Mouse (Mus musculus) limb, embryonic 11.5 days (tissue): Measurements from ENCODE around the gene Mtmr11. TPM values are rescaled to one million over a fixed set of nuclear protein-coding genes. Genes with fewer than 3 reads are reported as not detected.
"Not testable (repeated sequence)": the region's sequence is repeated elsewhere in the genome, so short reads cannot be mapped to it uniquely, and the experiment has no call there.

ENCODE experiments used
- ATAC-seq: fragments of 200-750 bp; cut with Nextera tagmentation; 2 replicates; pipeline ENCODE4 v1.8.0; 2017; ENCODE audit warnings: low read depth; ENCODE audit not compliant: insufficient number of reproducible peaks, low FRiP score, low TSS enrichment
- DNase-seq: peaks from one replicate; pipeline ENCODE4 v3.0.0-alpha.2; 2015; ENCODE audit warnings: low spot score
- H3K27ac ChIP-seq: fragments of 300-500 bp; sonication (generic); replicated peaks from 2 replicates; pipeline ENCODE4 v1.5.1; 2014; ENCODE audit warnings: low read depth, mild to moderate bottlenecking, low read length
- H3K27me3 ChIP-seq: fragments of 300-500 bp; sonication (generic); 2 replicates; pipeline ENCODE4 v1.6.1; 2014; ENCODE audit warnings: mild to moderate bottlenecking, low read length, mixed read lengths; ENCODE audit not compliant: control insufficient read depth, insufficient read depth
- H3K36me3 ChIP-seq: fragments of 300-500 bp; sonication (generic); 2 replicates; pipeline ENCODE4 v1.6.1; 2014; ENCODE audit warnings: mild to moderate bottlenecking, low read length, moderate library complexity, mixed read lengths; ENCODE audit not compliant: control insufficient read depth, insufficient read depth
- H3K4me1 ChIP-seq: fragments of 300-500 bp; sonication (generic); 2 replicates; pipeline ENCODE4 v1.6.1; 2014; ENCODE audit warnings: low read length, mixed read lengths; ENCODE audit not compliant: control insufficient read depth, insufficient read depth
- H3K4me2 ChIP-seq: fragments of 300-500 bp; sonication (generic); 2 replicates; pipeline ENCODE4 v1.6.1; 2014; ENCODE audit warnings: low read depth, mild to moderate bottlenecking, moderate library complexity; ENCODE audit not compliant: severe bottlenecking
- H3K4me3 ChIP-seq: fragments of 300-500 bp; sonication (generic); 2 replicates; pipeline ENCODE4 v1.5.1; 2014; ENCODE audit warnings: low read depth, low read length
- H3K9ac ChIP-seq: fragments of 300-500 bp; sonication (generic); 2 replicates; pipeline ENCODE4 v1.6.1; 2014; ENCODE audit warnings: mild to moderate bottlenecking, low read length
- H3K9me3 ChIP-seq: fragments of 300-500 bp; sonication (generic); 2 replicates; pipeline ENCODE4 v1.6.1; 2016; ENCODE audit warnings: low read length; ENCODE audit not compliant: control insufficient read depth
- WGBS: fragments of 180-500 bp; shearing (Covaris S2); extraction: QIAGEN DNeasy Blood & Tissue Kit; methylation state at CpG from one replicate; pipeline ENCODE4 v1.1.7; 2014; 5-methylcytosine and 5-hydroxymethylcytosine counted together
- polyA plus RNA-seq: library from polyadenylated mRNA; unstranded; fragments of >200 nt; fragmentation: Nextera tagmentation; extraction: Ambion mirVana; gene quantifications from 2 replicates; pipeline ENCODE4 v1.2.1, GENCODE M21; 2014

The Mtmr11 gene
- polyA plus RNA-seq, 1 experiment from 2014 or later, result 22.7 TPM

- H3K4me1 ChIP-seq, H3K4me2 ChIP-seq, H3K9me3 ChIP-seq, ATAC-seq, DNase-seq, H3K4me3 ChIP-seq, H3K9ac ChIP-seq, H3K27me3 ChIP-seq, H3K27ac ChIP-seq: not testable (repeated sequence)
- peaks cover 17% of the 10 kb centered on the region for H3K36me3 ChIP-seq
- WGBS, result 83% methylated on average over 4 of the region's 4 CpGs
Measured at GRCm38 (mm10) chr3:96174042-96174441, 12.2 kb downstream of the Mtmr11 start.

- peaks cover 17% of the 10 kb centered on the region for H3K36me3 ChIP-seq
- H3K4me2 ChIP-seq, result no peak overlapping the region
- no peak overlapping the region for H3K27ac ChIP-seq
- DNase-seq (no peak), ATAC-seq (no peak)
- 95% methylated on average over 6 of the region's 6 CpGs for WGBS
- H3K9me3 ChIP-seq, result no peaks in the 10 kb centered on the region
- H3K9ac ChIP-seq, result no peak overlapping the region
- H3K4me3 ChIP-seq, result no peak overlapping the region
- H3K27me3 ChIP-seq, result no peaks in the 10 kb centered on the region
- peaks cover 4% of the 10 kb centered on the region; the same call in 1 of the 2 replicates for H3K4me1 ChIP-seq
Measured at GRCm38 (mm10) chr3:96175251-96175650, 13.4 kb downstream of the Mtmr11 start.

- Histone ChIP-seq H3K4me3 (no peak overlapping the region), H3K4me2 (no peak overlapping the region), H3K27me3 (no peaks in the 10 kb centered on the region), H3K27ac (no peak overlapping the region), H3K4me1 (peaks cover 14% of the 10 kb centered on the region), H3K9ac (no peak overlapping the region), H3K9me3 (no peaks in the 10 kb centered on the region), H3K36me3 (peaks cover 17% of the 10 kb centered on the region)
- whole genome bisulfite sequencing, result 88% methylated on average over 4 of the region's 4 CpGs
- no peak for ATAC-seq
- no peak for DNase-seq
Measured at GRCm38 (mm10) chr3:96178427-96178826, 16.6 kb downstream of the Mtmr11 start.

- ATAC-seq (no peak), DNase-seq (no peak)
- no peak overlapping the region for H3K27ac ChIP-seq
- no peaks in the 10 kb centered on the region for H3K9me3 ChIP-seq
- peaks cover 14% of the 10 kb centered on the region for H3K4me1 ChIP-seq
- H3K27me3 ChIP-seq, result no peaks in the 10 kb centered on the region
- no peak overlapping the region for H3K4me2 ChIP-seq
- H3K9ac ChIP-seq, result no peak overlapping the region
- H3K36me3 ChIP-seq, result peaks cover 17% of the 10 kb centered on the region
- WGBS, result 96% methylated on average over 2 of the region's 2 CpGs
- no peak overlapping the region for H3K4me3 ChIP-seq
Measured at GRCm38 (mm10) chr3:96178902-96179301, 17.1 kb downstream of the Mtmr11 start.

DNA sequence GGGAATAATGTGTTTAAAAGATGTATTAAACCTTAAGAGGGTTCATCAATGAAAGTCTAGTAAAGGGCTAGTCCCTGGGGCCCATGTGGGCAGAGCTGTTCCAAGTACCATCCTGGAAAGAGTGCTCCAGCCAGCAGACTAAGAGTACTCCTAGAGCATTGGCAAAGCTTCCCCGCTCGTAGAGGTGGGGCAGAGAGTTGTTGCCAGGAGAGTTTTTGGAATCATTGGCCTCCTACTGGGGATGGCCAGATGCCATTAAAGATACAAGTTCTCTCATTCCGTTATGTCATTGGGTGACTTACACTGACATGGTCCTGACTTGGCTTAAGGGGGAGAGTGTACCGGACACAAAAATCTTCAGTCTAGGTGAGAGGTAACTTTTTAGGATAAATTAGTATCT lies 17.7 kb downstream of the Mtmr11 start:
- Histone ChIP-seq H3K27me3 (no peaks in the 10 kb centered on the region), H3K9ac (no peak overlapping the region), H3K4me2 (no peak overlapping the region), H3K27ac (no peak overlapping the region), H3K9me3 (no peaks in the 10 kb centered on the region), H3K4me1 (peaks cover 14% of the 10 kb centered on the region), H3K36me3 (peaks cover 13% of the 10 kb centered on the region), H3K4me3 (no peak overlapping the region)
- 69% methylated on average over 4 of the region's 4 CpGs for WGBS
- no peak for ATAC-seq
- DNase-seq, result no peak

GRCm38 (mm10) chr3:96180727-96181477 lies 19.1 kb downstream of the Mtmr11 start, which contains the start of gene Sv2a:
Gene Sv2a, plus strand, starts transcription at chr3:96181151.
- Histone ChIP-seq H3K9me3 (no peaks in the 10 kb centered on the region), H3K4me1 (peaks cover 14% of the 10 kb centered on the region), H3K27ac (no peak within 1 kb of the TSS), H3K27me3 (no peaks in the 10 kb centered on the region), H3K36me3 (peaks cover 10% of the 10 kb centered on the region), H3K4me3 (peak within 1 kb of the TSS; percentile 48), H3K4me2 (peak within 1 kb of the TSS; percentile 77), H3K9ac (peak within 1 kb of the TSS; percentile 69)
- WGBS, result under 1% methylated on average over 13 of the region's 23 CpGs
- DNase-seq, result peak; percentile 50
- ATAC-seq, result peak; percentile 23; the same call in 1 of the 2 replicates

- no peak overlapping the region for H3K9ac ChIP-seq
- DNase-seq (no peak), ATAC-seq (no peak)
- H3K4me2 ChIP-seq, result peak overlapping the region; percentile 77
- H3K4me1 ChIP-seq, result peaks cover 14% of the 10 kb centered on the region
- H3K27ac ChIP-seq, result no peak overlapping the region
- peak overlapping the region; percentile 48; the same call in 1 of the 2 replicates for H3K4me3 ChIP-seq
- WGBS, result 30% methylated on average over 12 of the region's 12 CpGs
- peaks cover 2% of the 10 kb centered on the region; the same call in 1 of the 2 replicates for H3K36me3 ChIP-seq
- no peaks in the 10 kb centered on the region for H3K27me3 ChIP-seq
- no peaks in the 10 kb centered on the region for H3K9me3 ChIP-seq
Measured at GRCm38 (mm10) chr3:96181510-96182381, 19.9 kb downstream of the Mtmr11 start.

DNA sequence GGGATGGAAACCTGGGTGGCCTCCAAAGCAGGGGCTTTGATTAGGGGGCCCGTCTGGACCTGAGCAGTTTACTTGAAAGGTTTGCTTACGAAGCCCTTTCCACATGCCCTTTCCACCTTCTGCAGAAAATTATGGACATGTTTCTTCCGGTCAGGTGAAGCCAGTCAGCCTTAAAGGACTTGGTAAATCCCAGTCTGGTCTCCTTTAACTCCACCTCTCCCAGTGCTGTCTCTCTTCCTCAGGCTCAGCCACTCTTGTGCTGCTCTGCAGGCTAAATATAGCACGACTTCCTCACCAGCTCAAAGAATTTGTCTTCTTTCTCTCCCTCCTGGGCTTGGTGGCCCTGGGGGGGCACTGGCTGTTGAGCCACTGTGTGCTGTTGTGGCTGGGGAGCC lies 20.6 kb downstream of the Mtmr11 start:
- WGBS, result 15% methylated on average over 4 of the region's 4 CpGs
- Histone ChIP-seq H3K36me3 (peaks cover 2% of the 10 kb centered on the region; the same call in 1 of the 2 replicates), H3K4me2 (no peak overlapping the region), H3K4me3 (no peak overlapping the region), H3K9ac (no peak overlapping the region), H3K27ac (no peak overlapping the region), H3K27me3 (no peaks in the 10 kb centered on the region), H3K4me1 (peaks cover 14% of the 10 kb centered on the region), H3K9me3 (no peaks in the 10 kb centered on the region)
- no peak for DNase-seq
- ATAC-seq, result no peak
